Mouse (Mus musculus) ES-E14 (cell line): ENCODE data around the gene Rbm5. TPM values are rescaled to one million over a fixed set of nuclear protein-coding genes. Genes with fewer than 3 reads are reported as not detected.

Source experiments
- DNase-seq: peaks from one replicate; pipeline ENCODE4 v3.0.0-alpha.2; 2013; ENCODE audit warnings: low read depth, low spot score
- H3K27ac ChIP-seq: 2 replicates; pipeline ENCODE4 v1.5.1; 2012; ENCODE audit warnings: low read depth, mild to moderate bottlenecking, low read length, moderate library complexity, mixed read lengths; ENCODE audit not compliant: poor library complexity, insufficient read depth, severe bottlenecking
- H3K36me3 ChIP-seq: 2 replicates; pipeline ENCODE4 v1.6.1; 2012; ENCODE audit warnings: mild to moderate bottlenecking, low read length, moderate library complexity, mixed read lengths; ENCODE audit not compliant: control insufficient read depth, poor library complexity, insufficient read depth, severe bottlenecking
- H3K4me1 ChIP-seq, 2 experiments: fragments of 150-350 bp in 1 of 2; sonication (generic) in 1 of 2; 2 replicates each; pipeline ENCODE4 v1.6.1; 2012; ENCODE audit warnings: low read length in 2 of 2, mild to moderate bottlenecking in 1 of 2, mixed read lengths in 1 of 2; ENCODE audit not compliant: control insufficient read depth in 2 of 2, insufficient read depth in 2 of 2, poor library complexity in 1 of 2
- H3K4me3 ChIP-seq, 2 experiments: fragments of 150-350 bp in 1 of 2; sonication (generic) in 1 of 2; 2 replicates each; pipeline ENCODE4 v1.5.1; 2012; ENCODE audit warnings: low read length in 2 of 2, low read depth in 1 of 2, mild to moderate bottlenecking in 1 of 2, mixed read lengths in 1 of 2; ENCODE audit not compliant: insufficient read depth in 1 of 2, poor library complexity in 1 of 2, severe bottlenecking in 1 of 2
- H3K9ac ChIP-seq: 2 replicates; pipeline ENCODE4 v1.6.1; 2012; ENCODE audit warnings: low read depth, mild to moderate bottlenecking, low read length, mixed read lengths; ENCODE audit not compliant: poor library complexity, insufficient read depth, severe bottlenecking
- H3K9me3 ChIP-seq: fragments of 150-350 bp; sonication (generic); 2 replicates; pipeline ENCODE4 v1.6.1; 2012; ENCODE audit warnings: low read depth, mild to moderate bottlenecking, low read length; ENCODE audit not compliant: control insufficient read depth, insufficient read depth
- CHD2 ChIP-seq: IDR thresholded peaks from 2 replicates; pipeline ENCODE4 v1.6.1; 2014; ENCODE audit warnings: mild to moderate bottlenecking, low read depth, low read length, inconsistent platforms
- HCFC1 ChIP-seq: IDR thresholded peaks from 2 replicates; pipeline ENCODE4 v1.6.1; 2012; ENCODE audit warnings: low read length, inconsistent platforms, borderline replicate concordance; ENCODE audit not compliant: insufficient read depth
- MAFK ChIP-seq: IDR thresholded peaks from 2 replicates; pipeline ENCODE4 v1.6.1; 2014; ENCODE audit warnings: mild to moderate bottlenecking, low read depth, low read length, inconsistent platforms; ENCODE audit not compliant: insufficient read depth
- ZC3H11A ChIP-seq: IDR thresholded peaks from 2 replicates; pipeline ENCODE4 v1.6.1; 2012; ENCODE audit warnings: low read depth, mild to moderate bottlenecking, inconsistent platforms, low read length, borderline replicate concordance
- ZNF384 ChIP-seq: IDR thresholded peaks from 2 replicates; pipeline ENCODE4 v1.6.1; 2012; ENCODE audit warnings: low read depth, low read length, inconsistent platforms
- in situ Hi-C, 2 experiments: fragments of 600-800 bp; cut with MboI; formaldehyde crosslinking; loops; one replicate each; pipeline ENCODE4 v1.15.1; 2025; ENCODE audit warnings: low sequenced_read_pairs in 2 of 2, inconsistent platforms in 1 of 2; ENCODE audit not compliant: unreplicated experiment in 2 of 2
- total RNA-seq: library from RNA; depleted of rRNA; stranded (reverse); fragments of 300-350 nt; gene quantifications from 2 replicates; pipeline ENCODE4 v1.2.3, GENCODE M21; 2012

Rbm5 gene
- total RNA-seq, 1 experiment: 97.7 TPM

DNA sequence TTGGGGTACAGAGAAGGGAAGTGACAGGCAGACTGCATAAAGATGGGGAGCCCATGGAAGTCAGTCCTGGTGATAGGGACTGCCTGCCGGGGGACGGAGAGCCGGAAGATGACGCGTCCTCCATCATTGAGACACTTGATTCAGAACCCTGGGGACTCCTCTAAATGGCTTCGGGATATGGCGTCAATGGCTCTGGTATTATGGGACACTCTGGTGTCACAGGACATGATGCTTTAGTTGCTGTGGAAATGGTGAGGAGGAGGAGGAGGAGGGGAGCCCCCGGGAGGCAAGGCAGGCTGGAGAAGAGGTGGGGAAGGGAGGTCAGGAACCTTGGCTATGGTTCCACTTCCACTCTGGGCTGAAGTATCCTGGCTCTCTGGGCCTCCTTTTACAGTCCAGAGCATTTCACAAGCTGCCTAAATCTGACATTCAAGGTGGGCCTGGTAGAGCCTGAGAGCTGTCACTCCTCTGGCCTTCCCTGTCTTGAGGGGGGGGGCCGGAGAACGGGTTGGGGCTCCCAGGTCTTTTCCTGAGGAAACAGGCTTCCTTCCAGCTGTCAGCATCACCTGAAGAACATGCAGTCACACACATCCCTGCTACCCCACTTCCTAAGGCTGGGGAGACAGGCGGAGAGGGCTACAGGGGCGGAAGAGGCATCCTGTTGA, 75.2 kb downstream of the Rbm5 start:
- no peak overlapping the region for H3K4me3 ChIP-seq

DNA sequence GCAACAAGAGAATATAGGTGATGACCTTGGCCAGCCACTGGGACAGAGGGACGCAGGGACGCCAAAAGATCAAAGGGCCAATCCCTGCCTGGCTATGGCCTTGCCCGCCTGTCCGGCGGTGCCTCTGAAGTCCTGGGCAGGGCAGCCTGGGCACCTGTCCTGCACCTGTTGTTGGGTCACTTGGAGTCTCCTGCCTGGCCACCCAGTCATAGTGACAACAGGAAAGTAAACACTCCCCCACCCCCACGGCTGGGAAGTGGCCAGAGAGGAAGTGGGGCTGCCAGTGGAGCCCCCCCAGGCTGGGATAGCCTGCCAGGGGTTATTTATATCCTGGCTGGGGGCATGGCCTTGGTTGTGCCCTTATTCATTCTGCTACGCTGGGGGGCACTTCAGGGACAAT, 76.2 kb downstream of the Rbm5 start:
- Histone ChIP-seq H3K4me3 (no peak overlapping the region), H3K27ac (no peak overlapping the region), H3K4me1 (peaks cover 5 to 33% of the 10 kb centered on the region in 2 experiments; a peak in 2 of 4 replicates), H3K36me3 (peaks cover 8% of the 10 kb centered on the region; the same call in 1 of the 2 replicates), H3K9ac (no peak overlapping the region), H3K9me3 (no peaks in the 10 kb centered on the region)
- TF ChIP-seq HCFC1: no peak
- no peak for TF ChIP-seq CHD2
- TF ChIP-seq ZC3H11A: no peak
- TF ChIP-seq MAFK: no peak
- TF ChIP-seq ZNF384: no peak
- DNase-seq: no peak
- in situ Hi-C loops: no loop called here

More for the DNA sequence above, 75.2 kb downstream of the Rbm5 start:
- no peak overlapping the region for H3K27ac ChIP-seq
- H3K9ac ChIP-seq: no peak overlapping the region
- no peaks in the 10 kb centered on the region for H3K9me3 ChIP-seq
- in situ Hi-C loops: no loop called here
- DNase-seq: no peak
- TF ChIP-seq ZNF384 (no peak), ZC3H11A (no peak), HCFC1 (no peak), CHD2 (no peak), MAFK (no peak)
- H3K36me3 ChIP-seq: peaks cover 8% of the 10 kb centered on the region; the same call in 1 of the 2 replicates
- H3K4me1 ChIP-seq: peaks cover 5 to 33% of the 10 kb centered on the region in 2 experiments; a peak in 2 of 4 replicates

DNA sequence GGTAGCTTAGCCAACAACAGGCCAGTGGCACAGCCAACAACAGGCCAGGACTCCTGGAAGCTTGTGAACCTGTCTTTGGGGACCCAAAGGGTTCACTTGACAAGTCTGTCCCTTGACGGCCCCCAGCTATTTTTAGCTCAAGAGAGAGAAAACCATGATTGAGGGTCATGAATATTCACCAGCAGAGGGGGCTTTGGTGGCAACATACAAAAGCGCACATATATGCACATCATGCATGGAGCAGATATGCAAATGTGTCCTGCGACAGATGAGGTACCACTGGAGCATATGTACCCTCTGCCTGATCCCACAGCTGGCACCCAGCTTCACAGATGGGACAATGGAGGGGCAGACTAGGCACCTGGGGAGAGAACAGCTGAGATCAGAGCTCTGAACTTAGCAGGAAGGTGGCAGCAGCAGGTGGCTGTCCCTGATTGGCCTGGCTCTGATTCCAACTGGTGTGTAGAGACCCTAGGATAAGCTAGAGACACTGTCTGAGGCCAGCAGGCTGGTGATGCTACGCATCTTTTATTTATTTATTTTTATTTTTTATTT, 77.3 kb downstream of the Rbm5 start:
- H3K4me1 ChIP-seq: peaks cover 3 to 23% of the 10 kb centered on the region in 2 experiments; a peak in 2 of 4 replicates
- H3K9ac ChIP-seq: no peak overlapping the region
- H3K4me3 ChIP-seq: no peak overlapping the region
- TF ChIP-seq MAFK (no peak), ZNF384 (no peak), CHD2 (no peak), ZC3H11A (no peak), HCFC1 (no peak)
- in situ Hi-C loops: no loop called here
- H3K27ac ChIP-seq: no peak overlapping the region
- H3K36me3 ChIP-seq: peaks cover 8% of the 10 kb centered on the region; the same call in 1 of the 2 replicates
- H3K9me3 ChIP-seq: no peaks in the 10 kb centered on the region
- no peak for DNase-seq

DNA sequence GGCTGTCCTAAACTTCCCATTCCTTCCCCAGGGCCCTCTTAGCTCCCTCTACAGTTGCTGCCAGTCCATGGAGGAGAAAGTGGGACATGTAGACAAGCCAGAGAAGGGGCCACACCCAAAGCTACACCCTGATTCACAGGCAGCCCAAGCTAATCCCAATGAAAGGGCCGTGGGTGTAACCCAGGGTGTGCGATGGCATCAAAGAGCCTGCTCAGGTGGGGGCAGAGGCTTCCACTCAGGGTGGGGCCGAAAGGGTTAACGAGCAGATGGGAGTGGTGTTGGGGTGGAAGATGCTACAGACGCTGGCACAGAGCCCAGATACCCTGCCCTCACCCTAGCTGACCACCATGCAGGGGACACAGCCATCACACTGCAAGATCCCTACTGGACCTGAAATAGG, 78.0 kb downstream of the Rbm5 start:
- Histone ChIP-seq H3K36me3 (peaks cover 8% of the 10 kb centered on the region; the same call in 1 of the 2 replicates), H3K27ac (no peak overlapping the region), H3K4me1 (peaks cover 3 to 18% of the 10 kb centered on the region in 2 experiments; a peak in 2 of 4 replicates), H3K4me3 (no peak overlapping the region), H3K9me3 (no peaks in the 10 kb centered on the region), H3K9ac (no peak overlapping the region)
- no peak for DNase-seq
- in situ Hi-C loops: no loop called here
- TF ChIP-seq HCFC1 (no peak), ZNF384 (no peak), MAFK (no peak), ZC3H11A (no peak), CHD2 (no peak)
